In the genomic region with DNA sequence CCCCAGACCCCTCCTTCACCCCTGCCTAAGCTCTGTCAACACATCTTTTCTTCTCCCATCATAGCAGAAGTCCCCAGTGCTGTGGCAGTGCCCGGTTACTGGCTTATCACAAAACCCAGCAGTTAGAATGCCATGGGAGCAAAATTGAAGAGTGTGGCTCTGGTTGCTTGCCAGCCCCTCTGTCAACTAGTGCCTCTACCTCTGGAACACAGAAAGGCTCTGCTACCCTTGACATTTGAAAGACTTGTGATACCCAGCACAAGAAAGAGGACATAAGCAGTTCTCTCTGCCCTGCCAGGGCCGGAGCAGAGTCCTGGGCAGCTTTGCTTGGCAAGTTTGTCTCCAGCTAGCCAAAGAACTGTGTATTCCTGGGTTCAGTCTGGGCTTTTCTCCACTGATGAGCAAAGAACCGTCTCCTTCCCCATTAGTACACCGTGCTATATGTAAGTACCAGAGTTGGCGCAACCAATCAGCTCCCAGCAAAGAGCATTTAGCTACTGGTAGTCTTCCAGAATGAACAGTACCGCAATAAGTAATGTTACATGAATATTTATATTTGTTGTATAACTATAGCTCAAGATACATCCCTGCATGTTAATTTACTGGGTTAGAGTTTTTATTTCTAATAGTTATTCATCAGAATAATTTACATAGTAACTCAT, we compare ENCODE assay signal across 10 mouse cellular contexts.
"Had no signal": no experiment of that assay in that cellular context is flagged by ENCODE, and none has a peak within 500 bp of the region (broad histone marks: within the 10 kb centered on the region; RNA-seq: fewer than 3 reads in every experiment).

No protein-coding gene starts in this region.

- H3K27ac ChIP-seq: kidney, postnatal 0 days; limb, embryonic 12.5 days; liver, embryonic 14.5 days; midbrain, embryonic 12.5 days had no signal

- H3K9ac ChIP-seq: limb, embryonic 12.5 days; liver, embryonic 14.5 days; midbrain, embryonic 12.5 days had no signal

- ATAC-seq: midbrain, embryonic 16.5 days had no signal

- DNase-seq: kidney, adult 8-10 months; lung, adult 18-20 months; right cerebral cortex, adult 18-20 months; right cerebral cortex, postnatal 25 days; thymus, postnatal 36 days had no signal

- H3K4me2 ChIP-seq: limb, embryonic 12.5 days; midbrain, embryonic 12.5 days had no signal

- H3K4me1 ChIP-seq: midbrain, embryonic 12.5 days had no signal

- H3K27me3 ChIP-seq: limb, embryonic 12.5 days; midbrain, embryonic 12.5 days had no signal

- H3K9me3 ChIP-seq: midbrain, embryonic 12.5 days had no signal

- H3K4me3 ChIP-seq: limb, embryonic 12.5 days; midbrain, embryonic 12.5 days had no signal

- H3K36me3 ChIP-seq: limb, embryonic 12.5 days; midbrain, embryonic 12.5 days had no signal
